Mouse (Mus musculus): ENCODE measurements around the gene Tacc2.

DNA sequence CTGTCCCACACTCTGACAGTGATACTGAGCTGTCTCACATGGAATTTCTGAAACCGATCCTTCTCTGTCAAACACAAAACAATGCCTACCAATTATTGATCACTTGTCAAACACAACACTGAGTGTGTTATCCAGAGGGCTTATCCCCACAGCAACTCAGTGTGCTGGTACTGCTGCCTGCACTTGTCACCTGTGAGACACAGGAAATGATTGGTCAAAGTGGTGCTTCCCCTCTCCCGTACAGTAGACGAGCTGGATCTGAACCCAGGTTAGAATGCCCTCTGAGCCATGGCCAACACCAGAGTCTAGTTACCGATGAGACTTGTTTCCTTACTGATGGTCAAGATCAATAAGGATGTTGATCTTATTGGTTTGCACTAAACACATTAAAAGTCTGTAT lies 224.6 kb downstream of the Tacc2 start:
- TF ChIP-seq CTCF (IDR thresholded peaks at IDR 0.05; ENCODE audit: low read depth) (no peak), EP300 (optimal IDR thresholded peaks at IDR 0.05) (no peak)

Data from stomach, postnatal 0 days (tissue).